Mouse (Mus musculus): ENCODE results near the gene Fxyd7. TPM values are rescaled to one million over a fixed set of nuclear protein-coding genes. Genes with fewer than 3 reads are reported as not detected.

The Fxyd7 gene
- polyA plus RNA-seq, 1 experiment: 1.0 TPM

GRCm38 (mm10) chr7:31031731-31032130 is 19.5 kb downstream of the Fxyd7 start:
- no peaks in the 10 kb centered on the region for H3K27me3 ChIP-seq (replicated peaks)
- no peak overlapping the region for H3K4me3 ChIP-seq (replicated peaks)
- peaks cover 8% of the 10 kb centered on the region for H3K9me3 ChIP-seq
- peaks cover 70% of the 10 kb centered on the region for H3K4me1 ChIP-seq
- TF ChIP-seq FLI1 (IDR thresholded peaks at IDR 0.05; ENCODE audit: low read length) (no peak), GATA1 (IDR thresholded peaks at IDR 0.05; ENCODE audit: borderline replicate concordance, low read length) (no peak)
- peaks cover 77% of the 10 kb centered on the region for H3K36me3 ChIP-seq (replicated peaks; ENCODE audit: low read length)

GRCm38 (mm10) chr7:31030717-31031116 is 20.6 kb downstream of the Fxyd7 start:
- peaks cover 60% of the 10 kb centered on the region for H3K4me1 ChIP-seq
- H3K27me3 ChIP-seq (replicated peaks): no peaks in the 10 kb centered on the region
- H3K9me3 ChIP-seq: peaks cover 15% of the 10 kb centered on the region
- H3K4me3 ChIP-seq (replicated peaks): no peak overlapping the region
- TF ChIP-seq FLI1 (IDR thresholded peaks at IDR 0.05; ENCODE audit: low read length): no peak
- TF ChIP-seq GATA1 (IDR thresholded peaks at IDR 0.05; ENCODE audit: borderline replicate concordance, low read length): no peak
- peaks cover 72% of the 10 kb centered on the region for H3K36me3 ChIP-seq (replicated peaks; ENCODE audit: low read length)

GRCm38 (mm10) chr7:31028609-31029008 is 22.7 kb downstream of the Fxyd7 start:
- no peak for TF ChIP-seq FLI1 (IDR thresholded peaks at IDR 0.05; ENCODE audit: low read length)
- no peak for TF ChIP-seq GATA1 (IDR thresholded peaks at IDR 0.05; ENCODE audit: borderline replicate concordance, low read length)
- Histone ChIP-seq H3K9me3 (peaks cover 28% of the 10 kb centered on the region), H3K36me3 (replicated peaks; ENCODE audit: low read length) (peaks cover 51% of the 10 kb centered on the region), H3K27me3 (replicated peaks) (no peaks in the 10 kb centered on the region), H3K4me3 (replicated peaks) (no peak overlapping the region), H3K4me1 (peaks cover 46% of the 10 kb centered on the region)

GRCm38 (mm10) chr7:31017104-31017901 is 34.0 kb downstream of the Fxyd7 start:
- no peak overlapping the region for H3K4me3 ChIP-seq (replicated peaks)
- TF ChIP-seq FLI1 (IDR thresholded peaks at IDR 0.05; ENCODE audit: low read length) (no peak), GATA1 (IDR thresholded peaks at IDR 0.05; ENCODE audit: borderline replicate concordance, low read length) (no peak)
- peaks cover 18% of the 10 kb centered on the region for H3K4me1 ChIP-seq
- no peaks in the 10 kb centered on the region for H3K36me3 ChIP-seq (replicated peaks; ENCODE audit: low read length)
- peaks cover 8% of the 10 kb centered on the region for H3K27me3 ChIP-seq (replicated peaks)
- H3K9me3 ChIP-seq: 0 out of 2 replicates have a peak, but pooled peaks cover 4% of the 10 kb centered on the region

GRCm38 (mm10) chr7:31012971-31013370 is 38.3 kb downstream of the Fxyd7 start:
- H3K27me3 ChIP-seq (replicated peaks): peaks cover 3% of the 10 kb centered on the region
- no peak overlapping the region for H3K4me3 ChIP-seq (replicated peaks)
- no peak for TF ChIP-seq GATA1 (IDR thresholded peaks at IDR 0.05; ENCODE audit: borderline replicate concordance, low read length)
- no peak for TF ChIP-seq FLI1 (IDR thresholded peaks at IDR 0.05; ENCODE audit: low read length)
- peaks cover 45% of the 10 kb centered on the region for H3K4me1 ChIP-seq
- no peaks in the 10 kb centered on the region for H3K9me3 ChIP-seq
- H3K36me3 ChIP-seq (replicated peaks; ENCODE audit: low read length): no peaks in the 10 kb centered on the region

- H3K27me3 ChIP-seq (replicated peaks): no peaks in the 10 kb centered on the region
- H3K4me1 ChIP-seq: peaks cover 63% of the 10 kb centered on the region
- peaks cover 8% of the 10 kb centered on the region for H3K9me3 ChIP-seq
- H3K36me3 ChIP-seq (replicated peaks; ENCODE audit: low read length): peaks cover 8% of the 10 kb centered on the region
- no peak overlapping the region for H3K4me3 ChIP-seq (replicated peaks)
- TF ChIP-seq GATA1 (IDR thresholded peaks at IDR 0.05; ENCODE audit: borderline replicate concordance, low read length) (no peak), FLI1 (IDR thresholded peaks at IDR 0.05; ENCODE audit: low read length) (no peak)
Measured at GRCm38 (mm10) chr7:31008889-31009288, 42.4 kb downstream of the Fxyd7 start.

GRCm38 (mm10) chr7:31008175-31008574 is 43.1 kb downstream of the Fxyd7 start:
- Histone ChIP-seq H3K4me1 (peaks cover 71% of the 10 kb centered on the region), H3K36me3 (replicated peaks; ENCODE audit: low read length) (peaks cover 8% of the 10 kb centered on the region), H3K27me3 (replicated peaks) (no peaks in the 10 kb centered on the region), H3K4me3 (replicated peaks) (peak overlapping the region; percentile 73), H3K9me3 (peaks cover 8% of the 10 kb centered on the region)
- no peak for TF ChIP-seq FLI1 (IDR thresholded peaks at IDR 0.05; ENCODE audit: low read length)
- no peak for TF ChIP-seq GATA1 (IDR thresholded peaks at IDR 0.05; ENCODE audit: borderline replicate concordance, low read length)

- Histone ChIP-seq H3K9me3 (peaks cover 8% of the 10 kb centered on the region), H3K4me1 (peaks cover 75% of the 10 kb centered on the region), H3K36me3 (replicated peaks; ENCODE audit: low read length) (peaks cover 8% of the 10 kb centered on the region), H3K4me3 (replicated peaks) (peak overlapping the region; percentile 73), H3K27me3 (replicated peaks) (no peaks in the 10 kb centered on the region)
- no peak for TF ChIP-seq FLI1 (IDR thresholded peaks at IDR 0.05; ENCODE audit: low read length)
- no peak for TF ChIP-seq GATA1 (IDR thresholded peaks at IDR 0.05; ENCODE audit: borderline replicate concordance, low read length)
Measured at GRCm38 (mm10) chr7:31007775-31008174, 43.5 kb downstream of the Fxyd7 start.

GRCm38 (mm10) chr7:31002650-31003049 is 48.6 kb downstream of the Fxyd7 start:
- H3K27me3 ChIP-seq (replicated peaks): no peaks in the 10 kb centered on the region
- peak overlapping the region; percentile 82 for H3K4me3 ChIP-seq (replicated peaks)
- TF ChIP-seq FLI1 (IDR thresholded peaks at IDR 0.05; ENCODE audit: low read length): no peak
- TF ChIP-seq GATA1 (IDR thresholded peaks at IDR 0.05; ENCODE audit: borderline replicate concordance, low read length): peak; percentile 76; the same call in 1 of the 3 replicates
- H3K9me3 ChIP-seq: peaks cover 8% of the 10 kb centered on the region
- peaks cover 74% of the 10 kb centered on the region for H3K4me1 ChIP-seq
- peaks cover 8% of the 10 kb centered on the region for H3K36me3 ChIP-seq (replicated peaks; ENCODE audit: low read length)

GRCm38 (mm10) chr7:31000505-31001020 is 50.7 kb downstream of the Fxyd7 start:
- H3K4me1 ChIP-seq: peaks cover 59% of the 10 kb centered on the region
- peaks cover 10% of the 10 kb centered on the region for H3K36me3 ChIP-seq (replicated peaks; ENCODE audit: low read length)
- H3K4me3 ChIP-seq (replicated peaks): peak overlapping the region; percentile 85
- TF ChIP-seq GATA1 (IDR thresholded peaks at IDR 0.05; ENCODE audit: borderline replicate concordance, low read length) (no peak), FLI1 (IDR thresholded peaks at IDR 0.05; ENCODE audit: low read length) (no peak)
- H3K27me3 ChIP-seq (replicated peaks): no peaks in the 10 kb centered on the region
- peaks cover 16% of the 10 kb centered on the region for H3K9me3 ChIP-seq
